Mouse (Mus musculus): ENCODE results near the gene Ergic2.

Gene Ergic2

GRCm38 (mm10) chr6:148135769-148136382 is 76.3 kb downstream of the Ergic2 start:
- H3K9me3 ChIP-seq (ENCODE audit: low read length): no peaks in the 10 kb centered on the region
- TF ChIP-seq POU5F1 (IDR thresholded peaks at IDR 0.05; ENCODE audit: borderline replicate concordance, low read length) (no peak), CTCF (conservative IDR thresholded peaks at IDR 0.05; ENCODE audit: low read length) (peak; percentile 94)
- H3K27me3 ChIP-seq (ENCODE audit: insufficient read depth, low read length): peaks cover 4% of the 10 kb centered on the region; the same call in 1 of the 2 replicates
- no peaks in the 10 kb centered on the region for H3K4me1 ChIP-seq (replicated peaks; ENCODE audit: low read depth, low read length)
- H3K36me3 ChIP-seq (ENCODE audit: insufficient read depth, low read length): no peaks in the 10 kb centered on the region
- H3K4me3 ChIP-seq (replicated peaks; ENCODE audit: low read length): no peak overlapping the region

GRCm38 (mm10) chr6:148133536-148133935 is 78.6 kb downstream of the Ergic2 start:
- Histone ChIP-seq H3K4me3 (replicated peaks; ENCODE audit: low read length) (no peak overlapping the region), H3K4me1 (replicated peaks; ENCODE audit: low read depth, low read length) (no peaks in the 10 kb centered on the region), H3K9me3 (ENCODE audit: low read length) (peaks cover 15% of the 10 kb centered on the region), H3K27me3 (ENCODE audit: insufficient read depth, low read length) (peaks cover 2% of the 10 kb centered on the region; the same call in 1 of the 2 replicates), H3K36me3 (ENCODE audit: insufficient read depth, low read length) (no peaks in the 10 kb centered on the region)
- TF ChIP-seq NANOG (IDR thresholded peaks at IDR 0.05; ENCODE audit: borderline replicate concordance, low read length): no peak
- no peak for TF ChIP-seq POU5F1 (IDR thresholded peaks at IDR 0.05; ENCODE audit: borderline replicate concordance, low read length)
- TF ChIP-seq CTCF (conservative IDR thresholded peaks at IDR 0.05; ENCODE audit: low read length): no peak

- TF ChIP-seq POU5F1 (IDR thresholded peaks at IDR 0.05; ENCODE audit: borderline replicate concordance, low read length): no peak
- no peak for TF ChIP-seq CTCF (conservative IDR thresholded peaks at IDR 0.05; ENCODE audit: low read length)
- no peak for TF ChIP-seq NANOG (IDR thresholded peaks at IDR 0.05; ENCODE audit: borderline replicate concordance, low read length)
- Histone ChIP-seq H3K27me3 (ENCODE audit: insufficient read depth, low read length) (no peaks in the 10 kb centered on the region; the same call in 1 of the 2 replicates), H3K4me1 (replicated peaks; ENCODE audit: low read depth, low read length) (no peaks in the 10 kb centered on the region), H3K36me3 (ENCODE audit: insufficient read depth, low read length) (no peaks in the 10 kb centered on the region), H3K4me3 (replicated peaks; ENCODE audit: low read length) (no peak overlapping the region), H3K9me3 (ENCODE audit: low read length) (peaks cover 15% of the 10 kb centered on the region)
Measured at GRCm38 (mm10) chr6:148132314-148132713, 79.9 kb downstream of the Ergic2 start.

Measured in E14TG2a.4 (cell line).